Mouse (Mus musculus) gastrocnemius, postnatal 36 days (tissue): ENCODE measurements around the gene C2cd3. TPM values are rescaled to one million over a fixed set of nuclear protein-coding genes. Genes with fewer than 3 reads are reported as not detected.

Experiments
- DNase-seq, 2 experiments: peaks; one replicate each; pipeline ENCODE4 v3.0.0; 2022
- intact Hi-C: fragments of 180-260 bp; cut with DNase I; formaldehyde crosslinking; loops from one replicate; pipeline ENCODE4 v1.15.1; 2025
- long read RNA-seq, 2 experiments: library from polyadenylated mRNA; stranded (forward); transcript quantifications; one replicate each; pipeline ENCODE4 v2.0.0; 2021
- total RNA-seq, 2 experiments: library from RNA; stranded (reverse); gene quantifications; 2 replicates each; pipeline ENCODE4 v1.2.3; 2021

Gene C2cd3
- 1 to 10 TPM; 5.6 to 6.5 TPM for total RNA-seq
- long read RNA-seq, experiment 1, partial matches to known transcripts = 1 of 5 reads
- long read RNA-seq, experiment 1, other reads (novel, unspliced or antisense) = 4 of 5 reads
- long read RNA-seq, experiment 2, partial matches to known transcripts = 3 of 5 reads
- long read RNA-seq, experiment 2, other reads (novel, unspliced or antisense) = 2 of 5 reads

GRCm38 (mm10) chr7:100371495-100372451, at the start of gene C2cd3, which contains the start of gene Ppme1:
C2cd3 (plus strand) TSS chr7:100372233.
Ppme1 (minus strand) TSS chr7:100372307.
- intact Hi-C loops = no loop called here

GRCm38 (mm10) chr7:100323721-100324120, 48.3 kb upstream of the C2cd3 start:
- intact Hi-C loops = no loop called here
- DNase-seq = no peak

More at GRCm38 (mm10) chr7:100371495-100372451, at the start of gene C2cd3, which contains the start of gene Ppme1:
- DNase-seq = peak; percentile 97 to 98

- intact Hi-C loops = no loop called here
- peak in 1 of 2 experiments; percentile 23 for DNase-seq
Observed at GRCm38 (mm10) chr7:100325482-100325881, 46.6 kb upstream of the C2cd3 start.

- intact Hi-C loops = loop anchor here (2.0 kb wide), 1 partner anchor 49 kb away; no protein-coding TSS in a partner anchor
- DNase-seq = no peak
Observed at GRCm38 (mm10) chr7:100327514-100327913, 44.5 kb upstream of the C2cd3 start.

- intact Hi-C loops = no loop called here
- DNase-seq = no peak
Observed at GRCm38 (mm10) chr7:100328636-100329035, 43.4 kb upstream of the C2cd3 start.

- intact Hi-C loops = no loop called here
- no peak for DNase-seq
Observed at GRCm38 (mm10) chr7:100331269-100331668, 40.8 kb upstream of the C2cd3 start.

GRCm38 (mm10) chr7:100335921-100336320, 36.1 kb upstream of the C2cd3 start:
- no peak for DNase-seq
- intact Hi-C loops = no loop called here

- no peak for DNase-seq
- intact Hi-C loops = no loop called here
Observed at GRCm38 (mm10) chr7:100354984-100355383, 17.0 kb upstream of the C2cd3 start.

- DNase-seq = no peak
- intact Hi-C loops = no loop called here
Observed at GRCm38 (mm10) chr7:100356324-100356723, 15.7 kb upstream of the C2cd3 start.

- DNase-seq = no peak
- intact Hi-C loops = no loop called here
Observed at GRCm38 (mm10) chr7:100356768-100357167, 15.3 kb upstream of the C2cd3 start.

- intact Hi-C loops = no loop called here
- DNase-seq = no peak
Observed at GRCm38 (mm10) chr7:100357856-100358255, 14.2 kb upstream of the C2cd3 start.

GRCm38 (mm10) chr7:100363162-100363561, 8.9 kb upstream of the C2cd3 start:
- DNase-seq = no peak
- intact Hi-C loops = no loop called here

- DNase-seq = no peak
- intact Hi-C loops = no loop called here
Observed at GRCm38 (mm10) chr7:100364888-100365287, 7.1 kb upstream of the C2cd3 start.

GRCm38 (mm10) chr7:100372452-100372980, 483 bp downstream of the C2cd3 start:
- intact Hi-C loops = no loop called here
- no peak for DNase-seq

- intact Hi-C loops = no loop called here
- no peak for DNase-seq
Observed at GRCm38 (mm10) chr7:100378257-100378656, 6.2 kb downstream of the C2cd3 start.

GRCm38 (mm10) chr7:100381161-100381560, 9.1 kb downstream of the C2cd3 start:
- intact Hi-C loops = no loop called here
- DNase-seq = no peak

GRCm38 (mm10) chr7:100383207-100383606, 11.2 kb downstream of the C2cd3 start:
- no peak for DNase-seq
- intact Hi-C loops = no loop called here

- intact Hi-C loops = no loop called here
- DNase-seq = no peak
Observed at GRCm38 (mm10) chr7:100388174-100388573, 16.1 kb downstream of the C2cd3 start.

- intact Hi-C loops = loop anchor here (5.0 kb wide), 1 partner anchor 108 kb away; no protein-coding TSS in a partner anchor
Observed at GRCm38 (mm10) chr7:100390166-100390565, 18.1 kb downstream of the C2cd3 start.

GRCm38 (mm10) chr7:100392265-100392664, 20.2 kb downstream of the C2cd3 start:
- intact Hi-C loops = loop anchor here (5.0 kb wide), 1 partner anchor 110 kb away; no protein-coding TSS in a partner anchor
- DNase-seq = no peak

More at GRCm38 (mm10) chr7:100390166-100390565, 18.1 kb downstream of the C2cd3 start:
- no peak for DNase-seq
